Mouse (Mus musculus) neural tube, embryonic 11.5 days (tissue): ENCODE results near the gene Mdh1b. TPM values are rescaled to one million over a fixed set of nuclear protein-coding genes. Genes with fewer than 3 reads are reported as not detected.

ENCODE experiments used
- ATAC-seq: fragments of 200-750 bp; cut with Nextera tagmentation; 2 replicates; pipeline ENCODE4 v1.8.0; 2017; ENCODE audit warnings: moderate number of reproducible peaks, mild to moderate bottlenecking, moderate TSS enrichment, moderate library complexity; ENCODE audit not compliant: insufficient read depth, low FRiP score, low TSS enrichment
- DNase-seq: peaks from one replicate; pipeline ENCODE4 v3.0.0-alpha.2; 2015; ENCODE audit warnings: low spot score
- H3K27ac ChIP-seq: fragments of 300-500 bp; sonication (generic); 2 replicates; pipeline ENCODE4 v1.5.1; 2014; ENCODE audit warnings: low read depth, mild to moderate bottlenecking, low read length
- H3K27me3 ChIP-seq: fragments of 300-500 bp; sonication (generic); 2 replicates; pipeline ENCODE4 v1.6.1; 2014; ENCODE audit warnings: mild to moderate bottlenecking, low read length, mixed read lengths; ENCODE audit not compliant: control insufficient read depth, insufficient read depth
- H3K36me3 ChIP-seq: fragments of 300-500 bp; sonication (generic); 2 replicates; pipeline ENCODE4 v1.6.1; 2014; ENCODE audit warnings: mild to moderate bottlenecking, low read length, moderate library complexity, mixed read lengths; ENCODE audit not compliant: control insufficient read depth, insufficient read depth
- H3K4me1 ChIP-seq: fragments of 300-500 bp; sonication (generic); 2 replicates; pipeline ENCODE4 v1.6.1; 2014; ENCODE audit warnings: low read length, mixed read lengths; ENCODE audit not compliant: control insufficient read depth, insufficient read depth
- H3K4me2 ChIP-seq: fragments of 300-500 bp; sonication (generic); 2 replicates; pipeline ENCODE4 v1.6.1; 2014; ENCODE audit warnings: low read depth, mild to moderate bottlenecking, moderate library complexity
- H3K4me3 ChIP-seq: fragments of 300-500 bp; sonication (generic); 2 replicates; pipeline ENCODE4 v1.5.1; 2014; ENCODE audit warnings: low read depth, low read length
- H3K9ac ChIP-seq: fragments of 300-500 bp; sonication (generic); 2 replicates; pipeline ENCODE4 v1.6.1; 2014; ENCODE audit warnings: mild to moderate bottlenecking, low read length
- H3K9me3 ChIP-seq: fragments of 300-500 bp; sonication (generic); 2 replicates; pipeline ENCODE4 v1.6.1; 2016; ENCODE audit warnings: low read length; ENCODE audit not compliant: control insufficient read depth
- WGBS: fragments of 180-500 bp; shearing (Covaris S2); extraction: QIAGEN DNeasy Blood & Tissue Kit; methylation state at CpG from one replicate; pipeline ENCODE4 v1.1.7; 2014; 5-methylcytosine and 5-hydroxymethylcytosine counted together
- polyA plus RNA-seq: library from polyadenylated mRNA; unstranded; fragments of >200 nt; fragmentation: Nextera tagmentation; extraction: Ambion mirVana; gene quantifications from 2 replicates; pipeline ENCODE4 v1.2.1, GENCODE M21; 2014

Gene Mdh1b
- polyA plus RNA-seq, 1 experiment from 2014 or later, result 0.31 TPM

DNA sequence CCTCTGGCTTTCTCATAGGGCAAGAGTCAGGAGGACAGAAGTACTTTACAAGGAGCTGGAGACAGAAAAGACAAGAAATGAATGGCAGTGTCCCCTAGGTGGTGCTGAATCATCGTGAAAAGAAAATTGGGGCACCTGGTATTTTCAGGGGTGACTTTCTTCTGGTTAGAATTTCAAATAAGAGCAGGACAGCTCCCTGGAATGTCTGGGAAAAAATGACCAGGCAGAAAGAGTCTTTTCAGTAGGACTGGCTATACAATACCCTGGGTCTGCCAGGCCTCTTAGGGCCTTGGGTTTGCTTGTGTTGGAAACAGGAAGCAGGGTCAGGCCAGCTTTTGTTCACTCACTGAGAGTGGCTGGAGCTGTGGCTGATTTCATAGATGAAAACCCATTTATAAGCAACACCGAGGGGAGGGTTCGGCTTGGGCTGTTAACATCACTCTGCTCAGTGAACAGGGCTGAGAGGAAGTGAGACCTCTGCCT is 33.1 kb upstream of the Mdh1b start:
- Histone ChIP-seq H3K27me3 (no peaks in the 10 kb centered on the region), H3K9ac (peak overlapping the region; percentile 0), H3K27ac (peak overlapping the region; percentile 84), H3K4me3 (no peak overlapping the region), H3K9me3 (no peaks in the 10 kb centered on the region), H3K36me3 (no peaks in the 10 kb centered on the region), H3K4me1 (peaks cover 20% of the 10 kb centered on the region), H3K4me2 (no peak overlapping the region)
- DNase-seq, result peak; percentile 76
- 8% methylated on average over 3 of the region's 3 CpGs for WGBS
- peak; percentile 71 for ATAC-seq

DNA sequence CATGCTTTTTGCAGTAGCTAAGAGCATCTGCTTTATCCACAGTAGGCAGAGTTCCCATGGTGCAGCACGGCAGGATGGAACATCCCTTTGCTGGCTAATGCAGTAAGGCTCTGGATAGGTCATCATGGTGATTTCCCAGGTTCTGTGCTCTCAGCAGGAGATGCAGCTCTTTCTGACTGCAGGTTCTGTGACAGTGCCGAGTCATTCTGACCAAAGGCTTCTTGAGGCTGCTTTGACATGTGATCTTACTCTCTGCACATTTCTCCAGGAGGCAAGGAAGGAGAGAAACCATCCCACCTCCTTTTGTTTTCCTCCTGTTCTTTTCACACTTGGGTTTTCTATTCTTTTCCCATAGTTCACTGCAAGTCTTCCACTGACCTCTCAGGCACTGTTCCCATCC is 25.9 kb upstream of the Mdh1b start:
- no peak overlapping the region for H3K27ac ChIP-seq
- 59% methylated on average over 2 of the region's 2 CpGs for WGBS

DNA sequence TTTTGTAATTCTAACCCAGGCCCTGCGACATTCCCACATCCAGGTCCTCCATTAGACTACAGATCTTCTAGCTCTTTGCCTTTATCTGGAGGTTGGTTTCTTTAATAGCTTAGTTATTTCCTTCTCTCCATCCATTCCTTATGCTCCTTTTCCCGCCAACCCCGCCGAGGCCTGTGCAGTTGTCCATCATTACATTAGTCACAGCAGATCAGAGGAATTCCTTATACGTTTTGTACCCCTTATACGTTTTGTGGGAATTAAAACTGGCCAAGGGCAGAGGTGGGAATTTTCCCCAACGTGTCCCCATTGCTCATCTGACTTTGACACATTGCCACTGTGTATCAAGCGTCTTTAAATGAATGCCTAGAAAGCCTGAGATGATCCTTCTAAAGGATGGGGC is 322 bp downstream of the Mdh1b start:
- no peaks in the 10 kb centered on the region for H3K36me3 ChIP-seq
- no peak overlapping the region for H3K9ac ChIP-seq
- no peak for ATAC-seq

More for the DNA sequence above, 25.9 kb upstream of the Mdh1b start:
- Histone ChIP-seq H3K4me3 (no peak overlapping the region), H3K27me3 (no peaks in the 10 kb centered on the region), H3K9ac (no peak overlapping the region), H3K9me3 (no peaks in the 10 kb centered on the region), H3K4me2 (no peak overlapping the region), H3K4me1 (no peaks in the 10 kb centered on the region), H3K36me3 (peaks cover under 1% of the 10 kb centered on the region)
- ATAC-seq, result no peak
- no peak for DNase-seq

DNA sequence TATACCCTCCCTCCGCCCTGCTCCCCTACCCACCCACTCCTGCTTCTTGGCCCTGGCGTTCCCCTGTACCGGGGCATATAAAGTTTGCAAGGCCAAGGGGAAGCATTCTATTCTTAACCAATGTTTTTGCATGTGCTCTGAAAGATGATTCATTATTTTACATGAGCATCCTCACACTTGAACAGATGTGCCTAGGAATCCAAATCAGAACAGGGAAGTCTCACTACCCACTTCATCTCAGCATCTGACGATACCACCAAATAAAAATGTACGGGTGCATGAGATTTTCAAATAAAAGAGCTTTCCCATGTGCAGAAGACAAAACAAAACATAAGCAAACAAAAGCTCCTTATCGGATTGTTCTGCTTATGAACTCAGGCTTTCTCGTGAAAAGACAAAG is 10.0 kb downstream of the Mdh1b start:
- WGBS, result 88% methylated on average over 7 of the region's 7 CpGs
- no peak overlapping the region for H3K4me2 ChIP-seq
- no peak overlapping the region for H3K9ac ChIP-seq
- no peaks in the 10 kb centered on the region for H3K27me3 ChIP-seq
- no peaks in the 10 kb centered on the region for H3K4me1 ChIP-seq
- ATAC-seq (no peak), DNase-seq (no peak)
- no peaks in the 10 kb centered on the region for H3K36me3 ChIP-seq
- H3K4me3 ChIP-seq, result no peak overlapping the region
- H3K27ac ChIP-seq, result no peak overlapping the region
- no peaks in the 10 kb centered on the region for H3K9me3 ChIP-seq

More for the DNA sequence above, 322 bp downstream of the Mdh1b start:
- Histone ChIP-seq H3K9me3 (no peaks in the 10 kb centered on the region), H3K27ac (no peak overlapping the region), H3K4me1 (peaks cover 7% of the 10 kb centered on the region), H3K4me3 (peak overlapping the region; percentile 69), H3K27me3 (no peaks in the 10 kb centered on the region), H3K4me2 (peak overlapping the region; percentile 46)
- 41% methylated on average over 8 of the region's 8 CpGs for WGBS
- peak; percentile 10 for DNase-seq

DNA sequence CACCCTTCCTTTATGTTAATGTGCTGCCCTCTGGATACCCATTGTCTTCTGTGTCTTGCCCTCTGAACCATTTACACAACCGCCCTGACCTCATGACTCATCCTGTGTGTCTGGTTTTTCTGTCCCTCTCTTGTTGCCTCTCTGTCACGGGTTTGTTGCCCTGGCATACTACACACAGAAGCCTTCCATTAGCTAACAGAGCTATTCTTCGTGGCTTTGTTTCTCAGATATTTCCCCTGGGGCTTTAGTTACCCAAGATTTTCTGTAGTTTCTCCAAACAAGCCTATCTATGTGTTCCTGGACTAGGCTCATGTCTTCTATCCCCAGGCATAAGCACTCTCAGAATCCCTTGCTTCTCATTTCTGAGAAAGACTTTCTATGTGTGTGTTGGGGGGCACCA is 21.2 kb downstream of the Mdh1b start:
- H3K4me2 ChIP-seq, result no peak overlapping the region

DNA sequence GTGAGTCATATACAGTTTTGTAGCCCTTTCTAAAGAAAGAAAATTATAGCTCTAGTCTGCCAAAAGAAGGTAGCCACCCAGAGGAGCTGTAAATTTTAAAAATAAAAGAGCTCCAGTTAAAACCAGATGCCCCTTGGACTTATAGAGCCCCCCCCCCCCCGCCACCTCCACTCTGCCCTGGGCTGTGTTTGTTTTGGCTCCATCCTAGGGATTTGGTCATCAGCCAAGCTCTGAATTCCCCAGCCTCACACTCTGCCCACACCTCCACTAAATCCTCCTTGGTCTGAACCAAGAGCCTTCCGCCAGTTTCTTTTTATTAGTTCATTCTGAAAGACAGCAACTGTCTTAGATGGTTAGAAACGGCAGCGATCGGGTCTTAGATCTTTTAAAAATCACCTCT is 24.4 kb downstream of the Mdh1b start:
- Histone ChIP-seq H3K27ac (no peak overlapping the region), H3K36me3 (no peaks in the 10 kb centered on the region), H3K4me3 (no peak overlapping the region), H3K4me2 (no peak overlapping the region), H3K9ac (no peak overlapping the region), H3K9me3 (no peaks in the 10 kb centered on the region), H3K4me1 (no peaks in the 10 kb centered on the region), H3K27me3 (no peaks in the 10 kb centered on the region)
- WGBS, result 73% methylated on average over 5 of the region's 5 CpGs
- ATAC-seq, result no peak
- DNase-seq, result no peak

More for the DNA sequence above, 21.2 kb downstream of the Mdh1b start:
- DNase-seq (no peak), ATAC-seq (no peak)
- Histone ChIP-seq H3K27ac (no peak overlapping the region), H3K36me3 (no peaks in the 10 kb centered on the region), H3K4me3 (no peak overlapping the region), H3K9me3 (no peaks in the 10 kb centered on the region), H3K4me1 (no peaks in the 10 kb centered on the region), H3K9ac (no peak overlapping the region), H3K27me3 (no peaks in the 10 kb centered on the region)
- WGBS, result 72% methylated on average over 3 of the region's 3 CpGs

DNA sequence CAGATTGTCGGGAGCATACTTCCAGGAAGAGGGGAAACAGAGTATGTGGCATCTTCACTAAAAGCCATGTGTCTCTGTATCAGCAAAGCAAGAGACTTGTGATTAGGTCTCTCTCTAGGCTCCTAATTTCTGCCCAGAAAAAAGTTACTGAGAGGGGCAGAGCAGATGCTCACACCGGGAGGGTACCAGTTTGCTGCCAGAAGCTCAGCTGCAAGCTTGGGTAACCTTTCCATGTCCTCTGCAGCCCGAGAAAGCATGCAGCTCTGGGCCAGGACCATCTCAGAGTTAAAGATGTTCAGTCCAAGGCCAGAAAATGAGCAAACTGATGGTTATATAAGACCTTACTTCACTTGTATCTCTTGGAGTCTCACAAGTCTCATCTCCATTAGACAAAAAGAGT is 33.3 kb downstream of the Mdh1b start:
- Histone ChIP-seq H3K9me3 (no peaks in the 10 kb centered on the region), H3K27ac (no peak overlapping the region), H3K4me3 (no peak overlapping the region), H3K4me1 (no peaks in the 10 kb centered on the region), H3K27me3 (no peaks in the 10 kb centered on the region), H3K9ac (no peak overlapping the region), H3K36me3 (no peaks in the 10 kb centered on the region), H3K4me2 (no peak overlapping the region)
- no peak for ATAC-seq
- WGBS, result 82% methylated on average over 3 of the region's 3 CpGs
- no peak for DNase-seq

DNA sequence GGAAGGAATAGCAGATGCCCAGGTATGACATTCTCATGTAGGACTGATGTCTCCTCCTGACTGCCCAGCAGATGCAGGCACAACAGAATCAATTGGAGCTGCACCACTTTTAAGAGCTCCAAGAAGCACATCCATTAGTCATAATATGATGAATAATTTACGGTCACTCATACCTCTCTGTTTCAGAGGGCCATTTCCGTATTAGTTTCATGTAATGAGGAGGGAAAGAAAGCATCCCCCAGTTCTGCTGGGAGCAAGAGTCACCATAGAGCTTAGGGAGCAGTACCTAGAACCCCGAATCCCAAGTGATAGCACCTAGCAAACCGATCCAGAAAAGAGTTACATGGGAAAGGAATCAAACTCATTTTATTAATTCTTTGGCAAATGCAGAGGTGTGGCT is 43.3 kb downstream of the Mdh1b start, which contains the start of gene Dytn:
Dytn (minus strand) TSS at position 101 of the 400 bp plus-strand sequence.
- 87% methylated on average over 4 of the region's 4 CpGs for WGBS
- ATAC-seq (no peak), DNase-seq (no peak)
- no peaks in the 10 kb centered on the region for H3K9me3 ChIP-seq
- H3K27me3 ChIP-seq, result no peaks in the 10 kb centered on the region
- H3K9ac ChIP-seq, result no peak within 1 kb of the TSS
- H3K36me3 ChIP-seq, result no peaks in the 10 kb centered on the region
- no peaks in the 10 kb centered on the region for H3K4me1 ChIP-seq
- no peak within 1 kb of the TSS for H3K4me3 ChIP-seq
- no peak within 1 kb of the TSS for H3K27ac ChIP-seq
- no peak within 1 kb of the TSS for H3K4me2 ChIP-seq

DNA sequence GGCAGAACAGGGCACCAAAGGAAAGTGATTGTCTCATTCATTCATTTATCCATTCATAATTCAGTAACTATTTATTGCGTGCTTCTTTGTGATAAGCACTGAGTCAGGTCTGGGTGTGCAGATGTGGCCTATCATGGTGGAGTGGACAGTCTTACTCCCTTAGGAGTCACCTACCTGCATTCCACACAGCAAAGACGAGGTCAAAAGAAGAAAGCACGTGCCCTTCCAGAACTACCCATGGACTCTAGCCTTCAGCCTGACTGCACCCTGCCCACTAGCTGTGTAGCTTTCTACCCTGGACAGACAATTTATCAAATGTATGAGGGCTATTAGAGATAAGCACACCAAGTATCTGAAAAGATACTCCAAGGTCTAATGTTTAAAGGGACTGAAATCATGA is 54.1 kb downstream of the Mdh1b start:
- H3K27ac ChIP-seq, result no peak overlapping the region
- no peaks in the 10 kb centered on the region for H3K36me3 ChIP-seq
- DNase-seq (no peak), ATAC-seq (no peak)
- H3K9ac ChIP-seq, result no peak overlapping the region
- no peaks in the 10 kb centered on the region for H3K27me3 ChIP-seq
- WGBS, result 85% methylated on average over 3 of the region's 3 CpGs
- no peak overlapping the region for H3K4me2 ChIP-seq
- no peak overlapping the region for H3K4me3 ChIP-seq
- no peaks in the 10 kb centered on the region for H3K4me1 ChIP-seq
- H3K9me3 ChIP-seq, result no peaks in the 10 kb centered on the region
